Mouse (Mus musculus) splenic B cell, adult 2 months (primary cell): ENCODE measurements at regions not wholly inside any gene's neighbourhood (a gene's known extent, or its start where the extent isn't known, plus 50 kb on each side); places are given as distances from the start of the nearest gene placed in this dataset.

Experiments used
- DNase-seq: peaks from one replicate; pipeline ENCODE4 v3.0.0-alpha.2; 2011; ENCODE audit warnings: low read depth, low spot score
- H3K27me3 ChIP-seq: 2 replicates; pipeline ENCODE4 v1.6.1; 2012; ENCODE audit warnings: mild to moderate bottlenecking, low read length, moderate library complexity, mixed read lengths; ENCODE audit not compliant: control insufficient read depth, poor library complexity, insufficient read depth, severe bottlenecking
- H3K36me3 ChIP-seq: 2 replicates; pipeline ENCODE4 v1.6.1; 2012; ENCODE audit warnings: mild to moderate bottlenecking, low read length, moderate library complexity, mixed read lengths; ENCODE audit not compliant: control insufficient read depth, poor library complexity, insufficient read depth, severe bottlenecking

DNA sequence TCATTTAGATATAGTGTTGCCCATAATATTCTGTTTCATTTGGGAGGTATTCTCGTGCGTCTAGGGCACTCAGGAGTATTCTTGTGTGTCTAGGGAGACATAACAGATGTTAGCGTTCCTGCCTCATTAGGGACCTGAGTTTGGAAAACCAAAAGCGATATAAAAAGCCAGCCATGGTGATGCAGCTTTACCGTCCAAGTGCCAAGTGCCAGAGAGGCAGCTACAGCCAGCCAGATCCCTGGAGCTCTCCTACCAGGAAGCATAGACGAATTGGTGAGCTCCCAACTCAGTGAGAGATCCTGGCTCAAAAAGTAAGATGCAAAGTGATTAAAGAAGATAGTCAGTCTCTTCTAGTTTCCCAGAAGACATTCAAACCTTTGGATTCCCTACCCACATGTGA, 308.3 kb upstream of the Sox9 start:
- Histone ChIP-seq H3K27me3 (no peaks in the 10 kb centered on the region), H3K36me3 (no peaks in the 10 kb centered on the region)
- DNase-seq, result no peak

DNA sequence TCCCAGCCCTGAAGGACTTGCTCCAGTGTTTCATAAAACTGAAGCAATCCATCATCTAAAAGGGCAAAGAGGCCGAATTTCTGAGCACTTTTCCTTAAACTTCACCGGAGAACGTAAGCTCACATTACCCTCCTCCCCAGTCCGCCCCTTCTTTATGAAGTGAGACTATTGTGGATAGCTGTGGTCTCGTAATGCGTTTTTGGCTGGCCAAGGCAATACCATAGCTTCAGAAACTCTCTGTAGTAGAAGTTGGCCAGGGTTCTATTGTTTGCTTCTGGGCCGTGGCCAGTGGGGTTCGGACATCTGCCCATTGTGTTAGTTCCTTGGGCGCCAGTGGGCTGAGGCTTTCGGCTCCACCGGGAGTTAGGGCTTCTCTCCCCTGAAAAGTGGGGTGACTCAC, 301.7 kb upstream of the Sox9 start:
- H3K27me3 ChIP-seq, result no peaks in the 10 kb centered on the region
- H3K36me3 ChIP-seq, result no peaks in the 10 kb centered on the region
- no peak for DNase-seq

DNA sequence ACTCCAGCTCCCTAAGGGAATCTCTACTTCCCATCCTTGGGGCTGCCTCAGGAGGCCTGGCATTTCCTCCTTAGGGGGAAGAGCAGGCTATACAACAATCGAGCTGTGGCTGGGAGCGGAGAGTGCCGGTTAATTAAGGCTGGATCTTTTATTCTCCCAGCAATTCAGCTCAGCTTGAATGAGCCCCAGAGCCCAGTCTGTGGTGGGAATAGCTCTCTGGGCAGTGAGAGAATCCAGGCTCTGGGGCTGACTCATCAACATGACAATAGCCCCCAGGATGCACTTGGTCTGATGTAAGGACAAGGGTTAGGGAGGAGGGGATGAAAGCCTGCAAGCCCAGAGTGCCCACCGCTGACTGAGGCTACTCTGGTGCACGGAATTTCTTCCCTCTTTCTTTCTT, 280.2 kb upstream of the Sox9 start:
- no peaks in the 10 kb centered on the region for H3K36me3 ChIP-seq
- DNase-seq, result no peak
- no peaks in the 10 kb centered on the region for H3K27me3 ChIP-seq

DNA sequence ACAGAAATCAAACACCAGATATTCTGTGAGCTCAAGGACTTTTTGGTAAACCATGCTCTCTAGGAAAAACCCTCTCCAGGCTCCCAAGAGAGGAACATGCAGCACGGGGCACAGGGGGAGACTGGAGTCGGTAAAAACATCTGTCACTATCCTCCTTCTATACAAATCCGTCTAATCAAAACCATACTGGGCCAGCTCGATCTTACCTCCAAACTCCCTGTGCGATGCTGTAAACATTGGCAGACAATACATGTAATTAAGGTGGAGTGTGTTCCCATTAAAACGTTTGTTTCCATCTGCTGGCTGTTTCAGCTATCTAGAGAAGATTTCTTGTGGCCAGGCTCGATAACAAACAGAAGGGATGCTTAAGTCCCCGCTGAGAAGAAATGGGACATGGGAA, 262.9 kb upstream of the Sox9 start:
- H3K27me3 ChIP-seq, result no peaks in the 10 kb centered on the region
- DNase-seq, result no peak

DNA sequence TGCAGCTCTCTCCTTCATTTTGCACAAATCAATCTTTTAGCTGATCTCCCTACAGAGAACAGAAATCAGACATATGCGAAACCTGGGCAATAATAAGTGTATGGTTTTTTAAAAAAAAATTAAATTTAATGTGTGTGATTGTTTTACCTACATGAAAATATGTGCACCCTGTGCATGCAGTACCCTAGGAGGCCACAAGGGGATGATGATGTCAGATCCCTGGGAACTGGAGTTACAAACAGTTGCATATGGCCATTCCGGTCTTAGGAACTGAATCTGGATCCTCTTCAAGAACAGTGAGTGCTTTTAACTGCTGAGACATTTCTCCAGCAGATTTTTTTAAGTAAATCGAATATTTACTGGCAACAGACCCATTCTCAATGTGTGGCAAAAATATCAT, 257.0 kb upstream of the Sox9 start:
- Histone ChIP-seq H3K36me3 (no peaks in the 10 kb centered on the region), H3K27me3 (no peaks in the 10 kb centered on the region)
- no peak for DNase-seq

More for the DNA sequence above, 262.9 kb upstream of the Sox9 start:
- no peaks in the 10 kb centered on the region for H3K36me3 ChIP-seq

DNA sequence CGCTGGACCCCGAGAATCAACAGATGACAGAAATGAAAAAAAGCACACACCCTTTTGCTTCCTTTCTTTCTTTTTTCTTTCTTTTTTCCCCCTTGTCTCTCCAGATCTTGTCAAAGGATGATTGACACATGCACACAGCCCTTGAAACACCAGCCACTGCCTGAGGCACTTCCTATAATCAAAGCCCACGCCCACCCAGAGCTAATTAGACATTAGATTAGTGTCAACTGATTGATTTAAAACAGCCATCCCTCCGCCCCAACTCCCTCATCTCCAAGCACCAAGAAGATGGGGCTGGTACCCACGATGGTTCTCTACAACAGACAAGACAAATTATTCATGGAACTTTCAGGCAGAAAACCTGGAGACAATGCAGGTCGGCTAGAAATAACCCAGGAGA, 239.5 kb upstream of the Sox9 start:
- Histone ChIP-seq H3K27me3 (no peaks in the 10 kb centered on the region), H3K36me3 (no peaks in the 10 kb centered on the region)
- DNase-seq, result no peak

DNA sequence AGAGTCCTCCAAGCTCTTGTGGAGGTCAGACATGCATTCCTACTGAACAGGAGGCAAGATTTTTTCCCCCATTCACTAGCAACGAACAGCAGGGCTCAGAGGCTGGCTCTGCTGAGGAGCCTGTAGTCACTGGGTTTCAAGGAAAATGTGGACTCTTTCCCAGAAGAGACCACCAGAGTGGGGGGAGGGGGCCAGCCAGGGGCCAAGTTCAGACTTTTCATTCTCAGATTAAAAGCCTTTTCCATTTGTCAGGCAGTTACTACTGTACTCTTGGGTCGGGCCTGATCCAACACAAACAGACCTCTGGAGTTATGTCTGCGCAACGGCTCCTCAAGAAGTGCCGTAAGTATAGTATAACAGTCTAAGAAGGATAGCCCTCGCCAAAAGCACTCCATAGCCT, 238.6 kb upstream of the Sox9 start:
- H3K36me3 ChIP-seq, result no peaks in the 10 kb centered on the region

DNA sequence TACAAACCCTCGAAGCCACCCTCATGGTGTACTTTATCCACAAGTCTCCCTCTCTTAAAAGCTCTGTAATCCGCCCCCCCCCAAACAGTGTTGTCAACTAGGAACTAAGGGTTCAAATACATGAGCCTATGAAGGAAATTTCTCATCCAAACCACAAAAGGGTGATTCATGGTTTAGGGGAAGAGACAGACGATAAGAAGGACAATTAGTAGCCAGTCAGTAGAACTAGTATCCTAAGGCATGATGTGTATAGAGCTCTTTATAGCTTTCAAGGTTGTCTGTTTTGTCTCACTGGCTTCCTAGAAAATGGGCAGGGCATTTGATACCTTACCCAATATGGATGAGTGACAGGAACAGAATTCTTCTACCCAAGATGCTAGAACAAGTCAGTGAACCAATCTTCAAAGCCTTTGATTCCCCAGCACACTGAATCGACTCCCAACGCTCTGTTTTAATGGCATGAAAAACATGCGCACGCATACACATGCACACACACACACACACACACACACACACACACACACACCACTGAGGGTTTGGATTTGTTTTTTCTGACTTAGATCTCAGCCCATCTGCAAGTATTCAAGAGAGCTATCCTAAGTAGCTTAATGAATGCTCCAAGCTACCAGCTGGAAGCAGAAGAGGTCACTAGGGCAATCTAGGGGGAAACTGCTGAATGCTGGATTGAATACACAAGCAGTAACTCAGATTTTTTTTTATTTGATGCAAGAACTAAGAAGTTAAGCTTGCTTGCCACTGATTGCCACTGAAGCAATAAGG, 236.6 kb upstream of the Sox9 start:
- Histone ChIP-seq H3K27me3 (no peaks in the 10 kb centered on the region), H3K36me3 (no peaks in the 10 kb centered on the region)
- no peak for DNase-seq

More for the DNA sequence above, 238.6 kb upstream of the Sox9 start:
- no peak for DNase-seq
- no peaks in the 10 kb centered on the region for H3K27me3 ChIP-seq

DNA sequence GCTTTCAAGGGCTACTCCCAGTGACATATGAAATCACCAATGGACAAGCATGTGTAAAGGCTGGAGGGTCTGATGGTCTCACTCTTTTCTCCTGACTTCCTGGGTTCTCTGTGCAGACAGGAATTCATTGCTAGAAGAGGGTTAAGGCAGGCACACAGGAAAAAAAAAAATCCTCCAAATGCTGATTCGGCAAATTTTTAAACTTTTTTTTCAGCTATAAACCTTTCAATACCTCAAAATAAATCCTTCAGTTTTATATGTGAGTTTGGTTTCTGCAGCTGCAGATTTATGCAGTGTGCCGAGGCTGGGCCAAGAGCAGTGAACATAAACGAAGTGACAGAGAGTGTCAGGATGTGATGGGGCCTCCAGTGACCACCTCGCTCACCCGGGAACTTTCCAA, 235.9 kb upstream of the Sox9 start:
- no peak for DNase-seq
- no peaks in the 10 kb centered on the region for H3K27me3 ChIP-seq
- H3K36me3 ChIP-seq, result no peaks in the 10 kb centered on the region

DNA sequence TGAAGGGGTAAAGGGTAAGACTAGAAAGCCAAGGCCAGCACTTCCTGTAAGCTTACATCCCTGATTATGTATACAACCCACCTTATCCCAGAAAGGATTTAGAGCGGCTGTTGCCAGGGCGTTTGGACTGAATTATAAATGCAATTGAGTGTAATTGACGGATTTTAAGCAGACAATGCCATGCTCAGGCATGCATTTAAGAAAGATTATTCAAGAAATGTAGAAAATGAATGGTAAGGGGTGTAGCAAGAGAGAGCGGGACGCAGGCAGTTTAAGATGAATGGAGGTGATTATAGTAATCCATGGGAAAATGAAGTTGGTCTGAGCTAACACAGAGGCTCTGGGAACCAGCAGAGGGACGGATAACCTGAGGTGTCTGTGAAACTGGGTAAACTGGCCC, 229.2 kb upstream of the Sox9 start:
- Histone ChIP-seq H3K36me3 (no peaks in the 10 kb centered on the region), H3K27me3 (no peaks in the 10 kb centered on the region)
- no peak for DNase-seq

DNA sequence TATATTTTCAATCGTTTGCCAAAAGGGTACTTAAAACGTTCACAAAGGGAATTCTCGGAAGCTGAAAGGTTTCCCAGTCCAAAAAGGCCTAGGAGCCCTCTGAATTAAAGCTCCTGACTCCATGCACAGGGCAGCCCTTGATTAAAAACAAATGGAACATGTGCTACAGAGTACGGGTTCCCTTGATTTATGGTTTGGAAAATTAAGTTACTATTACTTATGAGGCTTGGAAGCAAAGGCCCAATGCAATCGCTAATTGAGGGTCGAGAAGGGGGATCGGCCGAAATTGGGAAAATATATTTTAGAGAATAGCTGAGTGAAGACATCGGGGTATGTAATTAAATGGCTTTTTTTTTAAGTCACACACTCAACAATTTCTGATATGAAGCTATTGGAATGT, 219.0 kb upstream of the Sox9 start:
- no peak for DNase-seq
- Histone ChIP-seq H3K27me3 (no peaks in the 10 kb centered on the region), H3K36me3 (no peaks in the 10 kb centered on the region)

DNA sequence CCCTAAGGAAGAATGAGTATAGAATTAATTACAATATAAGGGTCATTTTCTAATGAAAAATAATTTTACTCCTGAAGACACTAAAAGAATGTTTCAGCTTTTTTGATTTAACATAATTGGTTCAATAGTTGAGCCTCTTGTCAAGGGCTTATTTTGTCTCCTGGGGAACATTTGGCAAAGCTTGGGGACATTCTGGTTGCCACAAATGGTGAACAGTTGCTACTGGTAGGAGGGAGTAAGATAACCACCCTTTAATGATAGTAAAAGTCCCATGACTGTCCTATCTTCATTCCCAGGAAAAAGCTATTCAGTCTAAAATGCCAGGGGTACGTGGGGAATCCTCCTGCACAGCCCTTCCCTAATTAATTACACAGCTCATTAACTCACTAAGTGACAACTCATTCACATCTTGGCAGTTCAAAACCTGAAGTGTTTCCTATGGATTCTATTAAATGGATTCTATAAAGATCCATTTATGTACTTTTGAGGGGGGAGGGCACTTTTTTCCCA, 217.3 kb upstream of the Sox9 start:
- no peak for DNase-seq
- no peaks in the 10 kb centered on the region for H3K27me3 ChIP-seq
- H3K36me3 ChIP-seq, result no peaks in the 10 kb centered on the region

DNA sequence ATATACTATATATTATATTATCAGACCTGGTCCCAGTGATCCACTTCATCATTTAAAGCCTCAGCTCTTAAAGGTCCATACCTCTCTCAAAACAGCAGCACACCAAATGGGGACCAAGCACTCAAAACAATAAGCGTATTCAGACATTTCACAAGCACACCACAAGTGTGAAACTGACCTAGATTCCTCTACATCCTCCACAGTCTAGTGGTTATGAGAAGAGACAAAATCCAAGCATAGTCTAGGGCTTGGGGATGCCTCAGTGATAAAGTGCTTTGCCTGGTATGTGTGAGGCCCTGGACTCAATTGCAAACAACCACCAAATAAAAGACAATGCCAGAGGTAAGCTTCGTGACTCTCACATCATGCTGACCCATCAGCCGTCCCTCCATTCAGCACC, 216.0 kb upstream of the Sox9 start:
- no peak for DNase-seq
- H3K36me3 ChIP-seq, result no peaks in the 10 kb centered on the region

DNA sequence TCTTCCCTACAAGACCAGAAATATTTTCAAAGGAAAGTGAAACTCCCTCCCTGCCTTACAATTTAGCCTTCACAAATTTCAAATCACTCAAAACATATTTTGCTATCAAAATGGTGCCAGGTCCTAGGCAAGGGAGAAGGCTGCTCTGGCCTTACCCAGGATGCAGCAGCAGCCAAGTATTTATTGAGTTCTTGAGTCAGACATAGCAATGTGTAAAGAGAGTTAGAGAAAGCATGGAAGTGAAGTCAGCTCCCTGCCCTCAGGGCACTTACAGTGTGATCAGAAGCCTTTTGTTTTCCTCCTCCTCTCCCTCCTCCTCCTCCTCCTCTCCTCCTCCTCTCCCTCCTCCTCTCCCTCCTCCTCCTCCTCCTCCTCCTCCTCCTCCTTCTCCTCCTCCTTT, 194.6 kb upstream of the Sox9 start:
- DNase-seq, result no peak
- no peaks in the 10 kb centered on the region for H3K27me3 ChIP-seq
- no peaks in the 10 kb centered on the region for H3K36me3 ChIP-seq

More for the DNA sequence above, 216.0 kb upstream of the Sox9 start:
- no peaks in the 10 kb centered on the region for H3K27me3 ChIP-seq

DNA sequence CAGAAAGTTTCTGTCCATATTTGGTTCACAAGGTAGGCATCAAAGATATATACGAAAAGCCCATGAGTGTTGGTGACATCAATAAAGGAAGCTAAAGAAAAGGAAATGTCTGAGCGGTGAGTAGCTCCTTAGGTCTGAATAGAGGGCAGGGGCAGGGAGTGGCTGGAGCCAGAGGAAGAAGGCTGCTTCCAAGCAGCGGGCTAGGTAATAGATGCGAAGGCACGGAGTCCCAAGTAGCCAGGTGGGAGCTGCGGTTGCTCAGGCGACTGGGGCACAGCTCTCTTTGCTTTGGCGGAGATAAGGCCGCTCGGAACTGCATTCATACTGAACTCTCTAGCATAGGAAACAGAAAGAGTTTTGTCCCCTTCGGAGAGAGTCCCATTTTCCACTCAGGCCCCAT, 193.9 kb upstream of the Sox9 start:
- Histone ChIP-seq H3K27me3 (no peaks in the 10 kb centered on the region), H3K36me3 (no peaks in the 10 kb centered on the region)
- no peak for DNase-seq

DNA sequence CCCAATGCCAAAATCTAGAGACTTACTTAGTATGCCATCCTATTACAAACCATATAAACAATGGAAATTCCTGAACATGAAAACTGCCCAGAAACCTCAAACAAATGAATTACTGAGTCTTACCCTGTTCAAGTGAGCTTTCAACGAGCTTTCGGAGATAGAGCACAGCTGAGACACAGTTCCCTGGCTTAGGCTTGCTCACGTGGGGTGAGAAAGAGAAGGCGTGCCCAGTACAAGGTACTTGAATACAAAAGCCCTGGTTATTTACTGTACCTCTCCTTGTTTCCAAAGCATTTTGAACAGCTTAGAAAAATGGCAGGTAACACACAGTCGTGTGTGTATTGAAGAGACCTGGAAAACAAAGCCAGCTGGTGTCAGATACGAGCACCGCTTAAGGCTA, 191.8 kb upstream of the Sox9 start:
- H3K36me3 ChIP-seq, result no peaks in the 10 kb centered on the region
- no peak for DNase-seq
- no peaks in the 10 kb centered on the region for H3K27me3 ChIP-seq
